Mouse (Mus musculus) urinary bladder, postnatal 14 days (tissue): ENCODE data around the gene Myof.

Experiments used
- DNase-seq: peaks from one replicate; pipeline ENCODE4 v3.0.0; 2021; ENCODE audit warnings: low spot score

The Myof gene

DNA sequence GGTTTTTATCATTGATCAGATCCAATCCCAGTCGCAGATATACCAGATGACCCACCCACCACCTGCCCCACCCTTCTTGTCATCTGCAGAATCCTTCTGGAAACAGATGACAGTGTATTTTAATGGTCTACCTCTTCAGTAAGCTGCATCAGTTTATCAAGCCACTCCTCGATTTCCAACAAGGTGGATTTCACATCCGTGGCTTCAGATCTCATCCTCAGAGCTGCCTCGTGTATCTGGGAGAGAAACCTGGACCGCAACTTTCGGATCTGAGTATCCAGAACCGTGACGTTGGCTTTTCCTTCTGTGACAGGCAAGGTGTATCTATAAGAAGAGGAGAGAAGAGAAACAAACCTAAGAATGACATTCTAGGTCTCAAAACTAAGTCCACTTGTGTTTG lies 89.1 kb downstream of the Myof start:
- DNase-seq = no peak

DNA sequence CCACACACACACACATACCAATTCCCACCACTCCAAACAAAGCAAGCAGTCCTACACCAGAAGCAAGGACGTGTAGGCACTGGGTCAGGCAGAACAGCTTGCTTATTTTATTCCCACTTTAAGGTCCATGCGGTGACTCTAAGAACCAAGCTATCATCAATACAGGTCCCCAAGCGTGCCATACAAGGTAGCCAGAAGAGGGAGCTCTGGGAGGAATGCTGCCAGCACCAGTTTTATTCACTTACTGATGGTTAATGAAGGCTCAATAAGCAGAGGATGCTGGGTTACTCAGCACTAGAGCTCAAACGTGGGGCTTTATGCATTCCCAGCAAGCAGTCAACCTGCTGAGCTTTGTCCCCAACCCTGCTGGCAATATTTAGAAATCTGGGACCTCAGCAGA lies 96.7 kb downstream of the Myof start:
- DNase-seq = no peak

DNA sequence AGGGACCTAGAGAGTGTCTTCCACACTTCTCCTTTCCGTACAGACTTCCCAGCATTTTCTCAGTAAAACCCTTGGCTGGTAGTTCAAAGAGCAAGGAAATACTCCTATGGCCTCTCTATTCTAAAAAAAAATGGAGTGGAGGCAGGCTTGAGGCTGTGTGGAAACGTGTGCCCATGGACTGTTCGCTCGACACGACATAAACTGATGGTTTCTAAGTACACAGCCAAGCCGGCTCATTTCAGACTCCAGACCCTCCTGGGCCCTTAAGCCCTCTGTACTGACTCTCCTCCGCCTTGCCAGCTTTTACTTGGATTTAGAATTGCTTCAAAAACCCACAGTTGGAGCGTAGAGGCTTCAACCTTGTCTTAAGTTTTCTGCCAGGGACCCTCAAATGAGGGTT lies 97.3 kb downstream of the Myof start:
- no peak for DNase-seq

DNA sequence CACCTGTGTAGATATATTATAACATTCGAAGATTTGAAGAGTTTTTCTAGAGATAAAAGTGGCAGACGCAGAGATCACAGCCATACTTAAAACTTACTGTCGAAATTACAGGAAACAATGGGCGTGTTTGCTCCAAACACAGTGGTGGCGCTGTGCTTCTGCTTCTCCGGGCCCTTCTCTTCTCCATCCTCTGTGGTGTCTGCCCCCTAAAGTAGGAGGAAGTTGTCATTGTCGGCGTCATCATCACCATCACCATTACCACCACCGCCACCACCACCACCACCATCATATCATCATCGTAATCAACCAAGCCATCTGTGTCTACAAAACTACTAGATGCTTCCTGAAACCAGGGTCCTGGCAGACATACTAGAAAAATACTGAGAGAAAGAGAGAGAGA lies 104.2 kb downstream of the Myof start:
- no peak for DNase-seq

DNA sequence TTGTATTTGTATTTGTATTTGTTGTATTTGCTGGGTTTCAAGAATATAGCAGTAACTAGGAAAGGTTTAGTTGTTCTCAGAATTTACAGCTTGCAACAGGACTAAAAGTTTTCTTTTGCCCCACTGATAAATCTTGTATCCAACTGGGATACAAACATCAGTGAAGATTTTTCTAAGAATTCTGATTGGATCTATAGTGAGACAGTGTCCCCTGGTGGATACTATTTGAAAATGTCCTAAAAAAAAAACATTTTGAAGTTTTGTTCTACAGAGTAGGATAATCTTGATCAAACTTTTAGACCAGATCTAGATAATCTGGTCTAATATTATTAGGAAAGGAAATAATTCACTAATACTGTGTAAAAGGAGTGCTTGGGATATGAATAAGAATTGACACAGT lies 106.3 kb downstream of the Myof start:
- DNase-seq = no peak

DNA sequence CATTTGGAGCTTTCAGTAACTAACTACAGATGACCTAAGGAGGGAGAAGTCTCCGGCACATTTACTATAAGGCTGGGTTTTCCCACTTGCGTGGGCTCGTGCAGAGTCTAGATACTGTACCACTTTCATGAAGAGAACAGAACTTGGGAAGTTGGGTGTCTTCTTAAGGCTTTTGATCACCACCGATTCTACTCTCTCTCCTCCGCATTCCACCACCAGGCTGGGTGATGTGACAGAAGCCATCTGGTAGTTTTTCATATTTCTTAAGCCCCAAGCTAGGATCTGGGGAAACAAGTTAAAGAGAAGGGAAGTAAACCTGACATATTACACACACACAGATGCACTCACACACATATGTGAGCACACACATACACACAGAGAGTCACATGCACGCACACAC lies 108.7 kb downstream of the Myof start:
- DNase-seq = no peak

DNA sequence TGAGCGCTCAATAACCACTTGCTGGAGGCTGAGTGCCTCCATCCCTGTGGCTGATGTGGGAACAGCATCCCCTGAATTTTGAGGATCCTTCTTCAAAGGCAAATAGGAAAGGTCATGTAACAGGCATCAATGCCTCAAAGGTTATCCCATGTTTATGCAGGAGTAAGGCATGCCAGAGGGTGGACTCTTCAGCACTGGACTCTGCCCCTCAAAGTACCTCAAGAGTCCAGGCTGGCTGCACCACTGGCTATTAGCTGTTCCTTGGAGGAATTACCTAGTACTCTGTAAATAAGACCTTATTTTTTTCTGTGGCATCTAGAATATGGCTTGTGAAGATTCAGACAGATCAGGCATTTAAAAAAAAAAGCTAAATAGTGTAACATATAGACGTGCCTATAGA lies 111.2 kb downstream of the Myof start:
- no peak for DNase-seq

DNA sequence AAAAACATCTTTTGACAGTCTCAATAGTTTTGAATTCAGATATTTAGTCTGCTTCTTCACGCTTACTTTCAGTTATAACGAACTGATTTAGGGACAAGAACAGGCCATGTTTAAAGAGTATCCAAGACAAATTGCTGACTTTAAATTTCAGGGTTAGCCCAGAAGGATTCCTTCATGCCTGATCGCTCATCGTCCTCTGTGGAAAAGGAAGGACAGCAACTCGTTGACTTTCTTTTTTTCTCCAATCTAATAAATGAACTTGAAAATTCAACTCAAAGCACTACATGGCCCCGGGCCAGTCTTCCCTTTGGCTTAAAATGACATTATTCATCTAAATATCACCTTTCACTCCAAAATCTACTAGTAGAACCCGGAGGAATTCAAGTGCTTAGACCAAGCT lies 115.5 kb downstream of the Myof start:
- no peak for DNase-seq

DNA sequence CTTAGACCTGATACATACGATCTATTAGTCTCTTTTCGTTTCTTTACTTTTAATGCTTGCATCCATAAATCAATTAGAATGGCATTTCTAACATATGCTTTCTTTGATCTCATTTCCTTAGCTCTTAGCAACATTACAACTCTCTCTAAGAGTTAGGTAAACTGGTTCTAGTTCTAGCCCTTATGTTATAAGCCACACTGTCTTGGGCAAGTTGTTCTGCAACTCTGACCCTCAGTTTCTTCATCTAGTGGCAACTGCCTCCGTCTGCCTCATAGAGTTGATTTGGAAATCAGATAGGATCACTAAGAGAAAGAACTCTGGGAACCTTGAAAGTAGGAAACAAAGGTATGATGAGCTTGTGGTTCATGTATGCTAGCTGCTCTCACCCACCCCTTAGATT lies 118.1 kb downstream of the Myof start:
- DNase-seq = no peak

DNA sequence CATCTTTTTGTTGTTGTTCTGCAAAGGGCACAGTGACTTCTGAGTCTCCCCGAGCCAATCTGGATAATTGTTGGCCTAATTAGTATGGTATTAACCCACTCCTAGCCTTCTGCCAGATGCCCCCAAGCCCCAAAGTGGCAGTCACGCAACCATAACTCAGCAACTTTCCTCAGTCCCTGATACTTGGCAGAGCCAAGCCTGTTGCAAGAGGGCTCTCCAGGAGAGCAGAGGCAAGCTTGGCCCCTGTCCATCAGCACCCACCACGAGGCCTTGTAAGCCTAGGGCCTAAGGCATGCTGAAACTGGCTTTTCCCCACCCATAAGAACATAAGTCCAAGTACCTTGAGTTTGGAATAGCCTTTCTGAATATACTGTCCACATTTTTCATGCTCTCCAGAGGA lies 119.1 kb downstream of the Myof start:
- no peak for DNase-seq

DNA sequence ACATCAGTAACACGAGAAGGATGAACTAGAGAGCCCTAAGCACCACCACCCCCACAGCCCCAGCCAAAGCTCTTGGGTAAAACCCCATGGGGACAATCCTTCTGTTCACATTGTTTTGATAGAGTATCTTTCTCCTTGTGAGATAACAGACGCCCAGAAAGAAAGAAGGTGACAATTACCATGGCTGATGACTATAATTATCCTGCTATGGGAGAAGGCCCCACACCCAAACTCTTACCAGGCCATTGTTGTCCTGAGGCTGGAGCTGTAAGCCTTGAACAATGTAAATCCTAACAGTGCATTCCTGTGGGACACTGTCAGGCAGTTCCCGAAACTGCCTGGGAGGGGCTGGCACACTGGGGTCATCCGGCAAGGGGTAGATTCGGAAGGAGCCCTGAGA lies 122.3 kb downstream of the Myof start:
- no peak for DNase-seq

DNA sequence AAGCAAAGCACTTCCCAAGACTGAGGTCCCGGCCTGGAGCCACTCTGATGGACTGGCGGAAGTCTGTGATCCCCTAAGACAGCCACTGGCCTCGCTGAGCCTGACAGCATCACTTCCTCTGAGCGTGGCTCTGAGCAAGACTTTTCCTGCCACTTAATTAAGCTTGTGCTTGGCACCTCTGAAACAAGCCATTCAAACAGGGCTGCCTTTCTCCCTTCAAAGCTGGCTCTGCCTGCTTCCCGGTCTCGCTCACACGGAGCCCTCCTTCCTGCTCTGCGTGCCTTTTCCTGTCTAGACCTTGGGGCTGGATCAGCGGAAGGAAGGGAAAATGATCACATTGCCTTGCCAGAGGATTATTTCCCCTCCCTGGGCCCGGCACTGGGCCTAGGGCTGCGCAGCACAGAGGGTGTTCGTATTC lies 124.9 kb downstream of the Myof start:
- DNase-seq = no peak

DNA sequence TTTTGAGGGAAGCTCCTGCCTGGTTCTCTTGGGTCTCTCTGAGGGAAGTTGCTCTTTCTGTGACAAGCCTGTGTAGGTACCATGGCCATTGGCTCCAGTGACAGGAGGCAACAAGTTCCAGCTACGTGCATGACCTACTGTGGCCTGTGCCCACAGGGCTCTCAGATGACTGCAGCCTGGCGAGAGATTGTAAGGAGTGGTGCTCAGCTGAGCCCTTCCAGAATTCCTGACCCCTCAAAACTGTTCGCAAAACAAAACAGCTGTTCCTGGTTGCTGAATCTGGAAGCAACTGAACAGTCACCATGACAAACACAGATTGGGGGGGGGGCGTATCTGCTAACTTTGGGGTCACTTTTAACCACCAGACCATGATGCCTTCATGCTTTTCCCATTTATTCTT lies 129.1 kb downstream of the Myof start:
- DNase-seq = no peak

DNA sequence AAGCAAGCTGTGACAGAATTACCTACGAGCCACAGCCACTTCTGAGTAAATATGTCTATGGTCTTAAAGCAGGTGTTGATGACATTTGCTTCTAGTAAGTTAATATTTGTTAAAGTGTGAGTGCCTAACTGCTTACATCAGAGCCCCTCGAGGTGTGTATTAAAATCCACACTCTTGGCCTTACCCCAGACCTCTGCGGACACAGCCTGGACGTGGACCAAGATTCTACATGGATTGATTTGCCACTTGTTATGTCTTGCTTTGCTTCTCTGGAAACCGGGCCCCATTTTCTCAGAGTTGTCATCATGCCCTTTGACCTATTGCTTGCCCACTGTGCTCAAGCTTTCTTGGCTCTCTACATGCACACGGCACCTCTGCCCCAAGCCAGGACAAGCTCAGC lies 130.9 kb downstream of the Myof start:
- DNase-seq = no peak

DNA sequence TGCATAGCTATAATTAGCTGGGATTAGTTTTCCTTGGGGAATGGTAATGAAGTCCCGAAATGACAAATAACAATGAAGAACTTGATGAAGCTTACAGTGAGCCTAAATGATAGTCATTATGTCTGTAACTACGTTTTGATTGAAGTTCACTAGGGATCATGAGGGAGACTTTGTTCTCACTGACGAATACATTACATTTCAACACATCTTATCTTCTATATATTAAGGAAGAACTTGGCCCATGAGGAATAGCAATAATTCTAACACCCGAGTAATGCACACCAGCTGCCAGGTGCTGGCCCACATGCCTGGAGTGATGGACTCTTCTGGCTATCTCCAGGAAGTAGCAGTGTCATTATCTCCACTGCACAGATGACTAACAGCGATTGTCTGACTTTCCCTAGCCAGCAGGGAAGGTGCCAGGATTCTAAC lies 133.5 kb downstream of the Myof start:
- no peak for DNase-seq

DNA sequence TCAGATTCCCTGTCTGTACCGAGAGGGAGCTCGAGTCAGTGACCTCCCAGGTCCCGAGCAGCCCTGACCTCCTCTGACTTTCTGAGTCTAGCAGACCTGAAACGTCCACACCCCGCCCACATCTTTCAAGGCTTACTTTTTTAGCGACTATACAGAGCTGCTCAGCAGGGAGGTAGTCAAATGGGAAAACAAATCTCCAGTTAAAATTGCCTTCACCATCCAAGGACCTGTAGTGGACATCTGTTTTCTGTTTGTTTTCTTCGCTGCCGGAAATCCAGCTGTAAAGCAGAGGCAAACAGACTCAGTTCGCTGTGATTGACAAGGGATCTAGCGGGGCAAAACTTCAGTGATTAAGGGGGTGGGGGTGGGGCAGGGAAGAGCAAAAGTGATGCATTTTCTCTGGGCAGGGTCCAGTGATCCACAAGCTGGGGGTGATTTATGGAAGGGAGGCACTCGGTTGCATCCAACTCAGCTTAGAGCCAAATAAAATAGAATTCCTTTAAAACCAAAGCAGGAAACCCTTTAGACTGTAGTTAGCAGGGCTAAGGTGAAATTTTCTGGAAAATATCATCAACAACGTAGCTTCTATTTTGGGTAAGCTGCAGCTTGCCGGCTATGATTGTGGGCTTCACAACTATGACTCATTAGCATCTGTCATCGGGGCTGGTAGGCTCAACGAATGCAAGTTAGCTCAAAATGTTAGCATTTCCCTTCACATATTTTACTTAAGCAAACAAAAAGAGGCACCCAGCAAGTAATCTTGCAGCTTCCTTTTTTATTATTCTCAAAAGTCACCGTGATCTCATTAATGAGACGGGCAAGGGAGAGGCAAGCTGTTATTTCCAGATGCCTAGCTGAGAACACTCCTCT lies 135.7 kb downstream of the Myof start:
- DNase-seq = no peak

DNA sequence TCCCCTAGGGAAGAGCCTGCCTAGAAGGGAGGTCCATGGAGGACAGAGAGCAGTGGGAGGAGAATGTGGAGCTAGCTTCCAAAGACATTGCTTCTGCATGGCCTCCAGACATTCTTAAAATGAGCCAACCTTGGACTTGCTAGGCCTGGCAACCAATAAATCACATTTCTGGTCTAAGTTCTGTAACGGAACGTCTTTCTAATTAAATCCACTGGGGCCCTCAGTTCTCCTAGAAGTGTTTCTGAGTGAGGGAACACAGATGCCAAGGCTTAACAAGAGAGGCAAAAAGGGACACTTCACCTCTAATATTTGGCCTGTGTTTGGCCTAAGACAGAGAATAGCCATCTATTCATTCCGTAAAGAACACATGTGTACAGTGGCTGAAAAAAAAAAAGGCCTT lies 136.5 kb downstream of the Myof start:
- DNase-seq = no peak

DNA sequence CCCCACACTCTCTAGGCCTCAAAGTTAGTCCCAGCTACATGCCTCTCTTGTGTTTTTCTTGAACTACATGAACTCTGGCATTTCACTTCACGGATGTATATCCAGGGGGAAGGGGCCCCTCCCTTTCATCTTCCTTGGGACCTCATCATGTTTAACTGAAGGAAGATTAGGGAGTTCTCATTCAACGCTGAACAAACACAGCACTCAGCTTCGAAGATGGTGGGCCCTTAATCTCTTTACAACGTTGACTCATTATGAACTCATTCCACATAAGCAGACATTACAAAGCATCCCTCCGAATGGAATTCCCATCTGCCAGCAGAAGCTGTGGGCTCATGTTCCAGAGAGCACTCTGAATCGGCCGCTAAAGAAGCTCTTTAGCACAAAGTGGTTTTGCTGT lies 147.3 kb downstream of the Myof start:
- no peak for DNase-seq

DNA sequence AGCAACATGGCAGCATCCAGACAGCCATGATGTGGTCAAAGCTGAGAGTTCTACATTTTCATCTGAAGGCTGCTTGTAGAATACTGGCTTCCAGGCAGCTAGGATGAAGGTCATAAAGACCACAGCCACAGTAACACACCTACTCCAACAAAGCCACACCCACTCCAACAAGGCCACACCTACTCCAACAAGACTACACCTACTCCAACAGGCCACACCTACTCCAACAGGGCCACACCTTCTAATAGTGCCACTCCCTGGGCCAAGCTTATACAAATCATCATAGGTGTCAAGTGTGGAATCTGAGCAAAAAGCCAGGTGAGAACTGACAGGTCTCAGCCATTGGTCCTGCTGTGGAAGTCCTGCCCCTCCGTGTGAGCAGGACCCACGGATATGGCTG lies 152.4 kb downstream of the Myof start:
- no peak for DNase-seq

DNA sequence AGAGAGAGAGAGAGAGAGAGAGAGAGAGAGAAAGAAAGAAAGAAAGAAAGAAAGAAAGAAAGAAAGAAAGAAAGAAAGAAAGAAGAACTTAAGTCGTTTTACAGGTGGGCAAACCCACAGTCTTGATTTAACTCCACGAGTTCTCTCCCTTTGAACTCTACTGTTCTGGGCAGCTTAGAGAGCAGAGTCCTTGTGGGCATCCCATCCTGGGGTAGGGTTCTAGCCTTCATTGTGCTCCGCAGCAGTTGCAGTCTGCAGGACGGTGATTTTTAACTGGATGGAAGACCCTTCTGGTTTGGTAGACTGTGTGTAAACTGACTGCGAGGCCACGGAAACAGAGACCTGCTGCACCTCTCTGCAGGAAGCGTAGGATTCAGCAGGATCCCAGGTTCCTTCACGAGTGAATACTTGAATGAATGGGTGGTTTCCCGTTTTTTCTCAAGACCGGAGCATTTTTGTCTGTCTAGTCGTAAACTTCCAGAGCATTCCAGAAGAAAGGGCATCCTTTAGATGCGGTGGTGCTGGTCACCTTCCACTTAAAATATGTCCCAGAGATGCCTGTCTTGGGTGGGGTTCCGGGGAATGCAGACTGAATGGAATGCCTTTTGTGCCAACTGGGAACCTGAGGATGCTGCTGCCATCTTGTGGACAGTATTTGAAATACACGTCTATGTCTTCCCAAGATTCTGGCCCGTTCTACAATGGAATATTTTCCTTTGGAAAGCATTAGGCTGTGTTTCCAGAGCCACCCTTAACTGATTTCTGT lies 156.8 kb downstream of the Myof start:
- DNase-seq = peak; percentile 54

DNA sequence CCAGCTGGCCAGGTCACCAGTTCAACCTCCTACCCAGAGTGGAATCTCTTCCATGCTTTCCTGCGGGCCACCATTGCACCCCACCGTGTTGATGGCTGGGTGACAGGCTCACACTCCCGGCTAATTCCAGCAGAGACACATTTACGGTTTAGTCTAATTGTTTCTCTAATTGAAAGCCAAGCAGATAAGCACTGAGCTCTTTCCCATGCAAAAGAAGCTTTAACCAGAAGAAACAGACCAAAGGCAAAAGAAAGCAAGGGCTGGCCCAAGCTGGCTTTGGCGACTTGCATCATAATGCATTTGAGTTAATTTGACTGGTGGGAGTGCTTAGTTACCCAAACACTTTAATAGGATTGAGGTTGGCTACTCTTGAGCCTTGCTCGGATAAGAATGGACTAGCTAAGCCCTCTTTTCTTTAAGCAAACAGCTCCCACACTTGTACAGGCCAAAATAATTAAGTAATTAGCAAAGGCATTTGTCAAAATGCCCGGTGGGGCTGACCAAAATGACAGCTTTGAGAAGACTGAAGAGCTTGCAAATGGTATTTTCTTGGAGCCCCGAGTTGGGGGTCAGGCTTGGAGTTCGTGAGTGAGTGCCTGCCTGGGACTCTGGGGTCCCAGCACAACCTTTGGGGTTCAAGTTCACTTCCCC lies 161.8 kb downstream of the Myof start:
- DNase-seq = no peak

DNA sequence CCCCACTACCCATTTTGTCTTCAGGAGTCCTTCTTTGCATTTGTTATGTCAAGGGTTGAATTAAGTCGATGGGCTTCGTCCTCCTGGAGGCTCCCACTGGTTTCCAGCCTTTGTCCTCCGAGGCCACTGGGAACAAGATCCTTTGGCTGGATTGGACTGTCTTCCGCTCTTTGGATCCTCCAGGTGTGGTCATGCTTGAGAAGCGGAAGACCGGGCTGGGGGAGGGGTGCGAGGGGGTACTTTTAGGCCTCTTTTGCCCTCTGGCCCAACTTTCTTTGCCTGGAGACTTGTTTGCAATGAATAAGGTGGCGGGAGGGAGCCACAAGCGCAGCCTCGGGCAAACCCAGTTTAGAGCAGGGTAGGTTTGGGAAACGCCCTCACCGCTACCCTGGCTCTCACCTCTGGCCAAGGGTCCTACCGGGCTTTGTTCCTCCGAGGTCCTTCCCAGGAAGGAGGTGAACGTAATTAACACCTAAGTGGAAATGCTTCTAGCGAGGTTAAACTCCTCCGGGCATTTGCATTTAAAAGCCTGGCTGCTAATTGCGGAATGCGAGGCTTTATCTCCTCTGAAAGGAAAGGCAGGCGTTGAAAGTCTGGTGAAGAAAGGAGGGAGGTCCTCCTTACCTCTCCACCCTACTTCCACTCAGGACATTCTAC lies 165.7 kb downstream of the Myof start:
- DNase-seq = no peak
